17 mouse cellular contexts compared by ENCODE assay signal in the genomic region with DNA sequence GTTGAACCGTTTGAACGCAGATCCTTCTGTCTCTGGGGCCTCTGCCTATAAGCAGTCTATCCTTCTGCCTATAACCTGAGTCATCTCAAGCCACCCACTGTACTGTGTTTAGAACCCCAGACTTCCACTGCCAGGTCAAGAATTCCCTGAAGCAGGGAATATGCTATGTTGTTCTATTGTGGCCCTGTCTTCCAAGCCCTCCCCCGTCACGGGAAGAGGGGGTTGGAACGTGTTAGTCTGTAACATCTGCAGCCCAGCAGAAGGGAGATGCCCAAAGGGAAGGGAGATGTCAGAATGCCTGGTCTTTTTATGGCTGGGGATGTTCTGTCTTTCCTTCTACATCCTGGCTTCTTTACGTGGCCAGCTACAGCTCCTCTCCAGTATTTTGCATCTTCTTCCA.
"Had no signal": no experiment of that assay in that cellular context is flagged by ENCODE, and none has a peak within 500 bp of the region (broad histone marks: within the 10 kb centered on the region; RNA-seq: fewer than 3 reads in every experiment).

No protein-coding gene starts in this region.

- H3K27ac ChIP-seq: layer of hippocampus, adult 2 months; limb, embryonic 10.5 days; liver, embryonic 15.5 days; midbrain, embryonic 10.5 days; neural tube, embryonic 13.5 days had no signal

- ATAC-seq: lung, postnatal 0 days had no signal

- H3K36me3 ChIP-seq: limb, embryonic 10.5 days; liver, embryonic 15.5 days; midbrain, embryonic 10.5 days; neural tube, embryonic 13.5 days had no signal

- H3K27me3 ChIP-seq: liver, embryonic 15.5 days; neural tube, embryonic 13.5 days had no signal

- H3K9me3 ChIP-seq: limb, embryonic 10.5 days; liver, embryonic 15.5 days; midbrain, embryonic 10.5 days; neural tube, embryonic 13.5 days had no signal

- DNase-seq: kidney, postnatal 10 days; kidney, postnatal 4 days; lung, adult 2 months; lung, postnatal 36 days; midbrain, embryonic 14.5 days; retina, postnatal 1 day; right cerebral cortex, postnatal 4 days; spleen, adult 18-20 months; thymus, adult 2 months; thymus, postnatal 25 days had no signal

- H3K4me3 ChIP-seq: layer of hippocampus, adult 2 months; limb, embryonic 10.5 days; liver, embryonic 15.5 days; midbrain, embryonic 10.5 days; neural tube, embryonic 13.5 days had no signal

- H3K9ac ChIP-seq: liver, embryonic 15.5 days; neural tube, embryonic 13.5 days had no signal

- H3K4me2 ChIP-seq: liver, embryonic 11.5 days; liver, embryonic 15.5 days; neural tube, embryonic 13.5 days had no signal
